Mouse (Mus musculus) neural tube, embryonic 14.5 days (tissue): ENCODE results near the gene Scnn1b. TPM values are rescaled to one million over a fixed set of nuclear protein-coding genes. Genes with fewer than 3 reads are reported as not detected.

Source experiments
- ATAC-seq: fragments of 200-750 bp; cut with Nextera tagmentation; 2 replicates; pipeline ENCODE4 v1.8.0; 2017; ENCODE audit warnings: low read depth, mild to moderate bottlenecking, moderate TSS enrichment, moderate library complexity
- H3K27ac ChIP-seq: fragments of 300-500 bp; sonication (generic); 2 replicates; pipeline ENCODE4 v1.5.1; 2014; ENCODE audit warnings: low read depth, mild to moderate bottlenecking, control low read depth, low read length, moderate library complexity, mixed read lengths
- H3K27me3 ChIP-seq: fragments of 300-500 bp; sonication (generic); 2 replicates; pipeline ENCODE4 v1.6.1; 2014; ENCODE audit warnings: low read length; ENCODE audit not compliant: control insufficient read depth, insufficient read depth
- H3K36me3 ChIP-seq: fragments of 300-500 bp; sonication (generic); 2 replicates; pipeline ENCODE4 v1.6.1; 2014; ENCODE audit warnings: low read length, mixed read lengths; ENCODE audit not compliant: control insufficient read depth, insufficient read depth
- H3K4me1 ChIP-seq: fragments of 300-500 bp; sonication (generic); 2 replicates; pipeline ENCODE4 v1.6.1; 2014; ENCODE audit warnings: low read length; ENCODE audit not compliant: control insufficient read depth, insufficient read depth
- H3K4me2 ChIP-seq: fragments of 300-500 bp; sonication (generic); 2 replicates; pipeline ENCODE4 v1.6.1; 2014; ENCODE audit warnings: mild to moderate bottlenecking, low read depth, low read length, control low read depth
- H3K4me3 ChIP-seq: fragments of 300-500 bp; sonication (generic); 2 replicates; pipeline ENCODE4 v1.5.1; 2014; ENCODE audit warnings: low read depth, low read length, control low read depth, mixed read lengths
- H3K9ac ChIP-seq: fragments of 300-500 bp; sonication (generic); replicated peaks from 2 replicates; pipeline ENCODE4 v1.6.1; 2014; ENCODE audit warnings: low read depth, mild to moderate bottlenecking, control low read depth, low read length, mixed read lengths
- H3K9me3 ChIP-seq: fragments of 300-500 bp; sonication (generic); 2 replicates; pipeline ENCODE4 v1.6.1; 2016; ENCODE audit warnings: low read length; ENCODE audit not compliant: control insufficient read depth
- WGBS: fragments of 180-500 bp; shearing (Covaris S2); extraction: QIAGEN DNeasy Blood & Tissue Kit; methylation state at CpG from one replicate; pipeline ENCODE4 v1.1.7; 2014; 5-methylcytosine and 5-hydroxymethylcytosine counted together
- polyA plus RNA-seq: library from polyadenylated mRNA; unstranded; fragments of >200 nt; fragmentation: Nextera tagmentation; extraction: Ambion mirVana; gene quantifications from 2 replicates; pipeline ENCODE4 v1.2.1, GENCODE M21; 2014

Gene Scnn1b
- polyA plus RNA-seq, result 0.21 TPM in 1 of 2 replicates, not detected in the other

- Histone ChIP-seq H3K36me3 (no peaks in the 10 kb centered on the region), H3K9ac (no peak within 1 kb of the TSS), H3K27ac (no peak within 1 kb of the TSS), H3K4me3 (peak within 1 kb of the TSS; percentile 9), H3K27me3 (peaks cover 13% of the 10 kb centered on the region; the same call in 1 of the 2 replicates), H3K4me2 (peak within 1 kb of the TSS; percentile 48), H3K4me1 (peaks cover 3% of the 10 kb centered on the region; the same call in 1 of the 2 replicates), H3K9me3 (no peaks in the 10 kb centered on the region)
- 3% methylated on average over 42 of the region's 42 CpGs for WGBS
- ATAC-seq, result no peak
Observed at GRCm38 (mm10) chr7:121864858-121865585, at the start of gene Scnn1b. Gene Scnn1b (plus strand): TSS chr7:121865038.

DNA sequence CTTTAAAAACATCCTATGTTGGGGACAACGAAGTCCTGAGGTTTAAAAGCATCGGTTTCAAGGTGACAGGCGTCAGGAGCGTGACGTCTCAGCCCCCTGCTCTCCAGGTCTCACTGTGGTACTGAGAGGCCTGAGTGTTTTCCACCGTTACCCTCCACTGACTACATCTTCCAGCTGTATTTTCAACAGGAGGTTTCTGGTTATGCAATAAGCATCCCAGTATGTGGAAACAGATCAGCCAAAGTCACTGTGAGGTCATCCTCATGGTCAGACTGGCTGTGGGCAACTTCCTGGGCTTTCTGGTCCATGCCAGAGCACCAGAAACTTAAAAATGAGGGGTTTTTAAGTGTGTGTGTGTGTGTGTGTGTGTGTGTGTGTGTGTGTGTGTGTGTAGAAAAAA, 43.2 kb upstream of the Scnn1b start:
- Histone ChIP-seq H3K4me2 (no peak overlapping the region), H3K4me1 (no peaks in the 10 kb centered on the region), H3K36me3 (no peaks in the 10 kb centered on the region), H3K9ac (no peak overlapping the region), H3K9me3 (no peaks in the 10 kb centered on the region), H3K27me3 (no peaks in the 10 kb centered on the region), H3K27ac (no peak overlapping the region), H3K4me3 (no peak overlapping the region)
- no peak for ATAC-seq
- 95% methylated on average over 6 of the region's 6 CpGs for WGBS

GRCm38 (mm10) chr7:121828481-121828880, 36.4 kb upstream of the Scnn1b start:
- Histone ChIP-seq H3K27me3 (no peaks in the 10 kb centered on the region), H3K9ac (no peak overlapping the region), H3K36me3 (no peaks in the 10 kb centered on the region), H3K27ac (no peak overlapping the region), H3K4me3 (no peak overlapping the region), H3K4me1 (no peaks in the 10 kb centered on the region), H3K4me2 (no peak overlapping the region), H3K9me3 (no peaks in the 10 kb centered on the region)
- no peak for ATAC-seq
- 75% methylated on average over 1 of the region's 1 CpGs for WGBS

- Histone ChIP-seq H3K9ac (no peak overlapping the region), H3K4me3 (no peak overlapping the region), H3K4me1 (no peaks in the 10 kb centered on the region), H3K4me2 (no peak overlapping the region), H3K27ac (no peak overlapping the region), H3K27me3 (no peaks in the 10 kb centered on the region), H3K36me3 (no peaks in the 10 kb centered on the region), H3K9me3 (no peaks in the 10 kb centered on the region)
- no peak for ATAC-seq
- WGBS, result 88% methylated on average over 7 of the region's 7 CpGs
Observed at GRCm38 (mm10) chr7:121835392-121835791, 29.4 kb upstream of the Scnn1b start.

DNA sequence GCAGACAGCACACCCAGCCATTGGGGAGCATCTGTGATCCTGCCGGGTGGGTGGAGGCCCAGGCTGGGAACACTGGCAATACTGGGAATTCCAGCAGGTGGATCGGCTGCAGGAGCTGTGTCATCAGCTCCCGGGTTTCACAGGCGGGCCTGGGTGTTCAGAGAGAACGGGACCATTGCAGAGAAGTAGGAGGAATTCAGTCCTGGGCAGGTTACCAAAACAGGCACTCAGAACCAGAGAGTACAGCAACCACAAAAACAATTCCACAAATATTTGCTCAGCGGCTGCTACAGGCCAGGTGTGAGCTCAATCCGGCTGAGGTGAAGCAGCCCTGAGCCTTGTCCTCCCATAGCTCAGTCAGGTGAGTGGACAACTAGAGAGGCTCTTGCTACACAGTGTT, 28.0 kb upstream of the Scnn1b start:
- Histone ChIP-seq H3K4me2 (no peak overlapping the region), H3K9me3 (no peaks in the 10 kb centered on the region), H3K9ac (no peak overlapping the region), H3K4me3 (no peak overlapping the region), H3K36me3 (no peaks in the 10 kb centered on the region), H3K27ac (no peak overlapping the region), H3K4me1 (no peaks in the 10 kb centered on the region), H3K27me3 (no peaks in the 10 kb centered on the region)
- ATAC-seq, result no peak
- 93% methylated on average over 7 of the region's 7 CpGs for WGBS

- Histone ChIP-seq H3K4me3 (no peak overlapping the region), H3K27me3 (no peaks in the 10 kb centered on the region), H3K4me2 (no peak overlapping the region), H3K36me3 (no peaks in the 10 kb centered on the region), H3K27ac (no peak overlapping the region), H3K4me1 (no peaks in the 10 kb centered on the region), H3K9ac (no peak overlapping the region), H3K9me3 (no peaks in the 10 kb centered on the region)
- 77% methylated on average over 7 of the region's 7 CpGs for WGBS
- ATAC-seq, result no peak
Observed at GRCm38 (mm10) chr7:121840810-121841209, 24.0 kb upstream of the Scnn1b start.

DNA sequence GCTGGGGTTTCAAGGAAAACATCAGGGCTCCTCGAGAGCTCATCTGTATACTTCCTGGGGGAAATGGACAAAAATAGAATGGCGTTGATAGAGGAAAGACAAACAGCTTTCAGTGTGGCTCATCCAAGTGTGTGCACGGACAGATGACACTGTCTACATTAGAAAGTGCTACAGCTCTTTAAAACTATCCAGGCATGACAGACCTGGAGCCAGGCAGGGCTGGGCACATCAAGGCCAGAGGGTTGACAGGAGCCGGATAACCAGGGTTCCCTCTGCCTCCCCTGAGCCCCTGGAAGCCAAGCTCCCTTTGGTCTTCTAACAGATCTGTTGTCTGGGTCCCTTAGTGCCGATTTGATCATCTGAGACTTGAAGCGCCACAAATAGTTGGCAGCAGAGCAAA, 22.6 kb upstream of the Scnn1b start:
- Histone ChIP-seq H3K9ac (no peak overlapping the region), H3K4me1 (no peaks in the 10 kb centered on the region), H3K4me2 (no peak overlapping the region), H3K9me3 (no peaks in the 10 kb centered on the region), H3K27me3 (no peaks in the 10 kb centered on the region), H3K27ac (no peak overlapping the region), H3K36me3 (no peaks in the 10 kb centered on the region), H3K4me3 (no peak overlapping the region)
- no peak for ATAC-seq
- WGBS, result 79% methylated on average over 6 of the region's 6 CpGs

GRCm38 (mm10) chr7:121845964-121846363, 18.9 kb upstream of the Scnn1b start:
- WGBS, result 86% methylated on average over 6 of the region's 6 CpGs
- no peak for ATAC-seq
- Histone ChIP-seq H3K9ac (no peak overlapping the region), H3K4me2 (no peak overlapping the region), H3K4me3 (no peak overlapping the region), H3K9me3 (no peaks in the 10 kb centered on the region), H3K27ac (no peak overlapping the region), H3K27me3 (no peaks in the 10 kb centered on the region), H3K36me3 (no peaks in the 10 kb centered on the region), H3K4me1 (no peaks in the 10 kb centered on the region)

DNA sequence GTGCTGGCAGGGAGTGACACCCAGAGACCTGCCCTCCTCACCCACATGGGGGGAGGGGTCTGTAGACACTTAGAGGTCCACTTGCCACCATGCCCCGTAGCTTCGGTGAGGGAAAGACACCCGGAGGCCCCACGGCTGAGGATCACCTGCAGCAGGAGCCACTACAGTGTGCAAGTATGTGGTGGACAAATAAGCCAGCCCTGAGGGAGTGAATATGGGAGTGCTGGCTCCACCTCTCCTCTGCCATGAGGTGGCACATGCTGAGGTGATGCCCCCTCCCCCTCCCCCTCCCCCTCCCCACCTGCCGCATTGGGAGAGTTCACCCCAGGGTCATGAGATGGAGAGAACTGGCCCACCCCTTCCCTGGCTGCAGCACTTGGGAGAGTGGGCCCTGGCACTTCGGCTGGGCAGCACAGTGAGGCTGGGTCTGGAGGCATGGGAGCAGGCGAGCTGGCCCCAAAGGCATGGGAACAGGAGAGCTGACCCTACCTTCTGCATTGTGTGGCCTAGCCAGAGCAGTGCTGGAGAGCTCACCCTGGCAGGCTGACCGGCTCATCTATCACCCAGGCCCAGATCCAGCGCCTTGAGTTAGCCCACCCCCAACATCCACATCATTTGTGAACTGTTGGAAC, 16.2 kb upstream of the Scnn1b start:
- 87% methylated on average over 8 of the region's 9 CpGs for WGBS

More for the DNA sequence above, 16.2 kb upstream of the Scnn1b start:
- no peak for ATAC-seq
- Histone ChIP-seq H3K4me3 (no peak overlapping the region), H3K36me3 (no peaks in the 10 kb centered on the region), H3K4me2 (no peak overlapping the region), H3K9me3 (no peaks in the 10 kb centered on the region), H3K27me3 (no peaks in the 10 kb centered on the region), H3K4me1 (no peaks in the 10 kb centered on the region), H3K9ac (no peak overlapping the region), H3K27ac (no peak overlapping the region)
